Mouse (Mus musculus) adrenal gland, postnatal 4 days (tissue): Measurements from ENCODE around the gene Tchp. TPM values are rescaled to one million over a fixed set of nuclear protein-coding genes. Genes with fewer than 3 reads are reported as not detected.
A peak's percentile ranks its signal among the peaks of the same experiment; 100 is the strongest.

ENCODE experiments used
- DNase-seq, 2 experiments: peaks; one replicate each; pipeline ENCODE4 v3.0.0; 2021 to 2022; ENCODE audit warnings: low spot score in 2 of 2, mixed read lengths in 2 of 2
- long read RNA-seq, 2 experiments: library from polyadenylated mRNA; stranded (forward); transcript quantifications; one replicate each; pipeline ENCODE4 v2.0.0; 2021
- total RNA-seq, 2 experiments: library from RNA; stranded (reverse); gene quantifications; 2 replicates each; pipeline ENCODE4 v1.2.3; 2021

Gene Tchp
- total RNA-seq, result 10 to 100 TPM; 16.3 to 16.9 TPM
- long read RNA-seq, experiment 1, transcript Tchp-201 (13 exons, 2,882 nt), result major isoform, 6 of 13 reads
- long read RNA-seq, experiment 1, partial matches to known transcripts, result 0 of 13 reads
- long read RNA-seq, experiment 1, other reads (novel, unspliced or antisense), result 7 of 13 reads
- long read RNA-seq, experiment 2, transcript Tchp-201 (13 exons, 2,882 nt), result major isoform, 14 of 26 reads
- long read RNA-seq, experiment 2, partial matches to known transcripts, result 1 of 26 reads
- long read RNA-seq, experiment 2, other reads (novel, unspliced or antisense), result 10 of 26 reads

- DNase-seq, result peak; percentile 92 to 98
These were observed at the start of gene Tchp for GRCm38 (mm10) chr5:114707265-114708068. Gene Tchp, plus strand, starts transcription at chr5:114707760.

GRCm38 (mm10) chr5:114658255-114658654, 49.3 kb upstream of the Tchp start, which contains the start of gene Trpv4:
Gene Trpv4, minus strand, starts transcription at chr5:114658421.
- no peak for DNase-seq

- DNase-seq, result no peak
These were observed 46.5 kb upstream of the Tchp start for GRCm38 (mm10) chr5:114661029-114661428.

- DNase-seq, result no peak
These were observed 43.4 kb upstream of the Tchp start for GRCm38 (mm10) chr5:114664139-114664538.

- no peak for DNase-seq
These were observed 42.8 kb upstream of the Tchp start for GRCm38 (mm10) chr5:114664750-114665149.

GRCm38 (mm10) chr5:114666659-114667058, 40.9 kb upstream of the Tchp start:
- no peak for DNase-seq

GRCm38 (mm10) chr5:114667228-114667856, 40.2 kb upstream of the Tchp start:
- peak; percentile 99 to 100 for DNase-seq

- DNase-seq, result no peak
These were observed 38.5 kb upstream of the Tchp start for GRCm38 (mm10) chr5:114669014-114669413.

GRCm38 (mm10) chr5:114673114-114673513, 34.4 kb upstream of the Tchp start:
- no peak for DNase-seq

GRCm38 (mm10) chr5:114674594-114674993, 33.0 kb upstream of the Tchp start:
- DNase-seq, result no peak

- DNase-seq, result no peak
These were observed 27.5 kb upstream of the Tchp start for GRCm38 (mm10) chr5:114679841-114680591.

GRCm38 (mm10) chr5:114680676-114681285, 26.8 kb upstream of the Tchp start:
- DNase-seq, result no peak

GRCm38 (mm10) chr5:114681717-114682116, 25.8 kb upstream of the Tchp start:
- no peak for DNase-seq

GRCm38 (mm10) chr5:114685986-114686385, 21.6 kb upstream of the Tchp start:
- no peak for DNase-seq

- DNase-seq, result no peak
These were observed 20.8 kb upstream of the Tchp start for GRCm38 (mm10) chr5:114686726-114687210.

GRCm38 (mm10) chr5:114687901-114688300, 19.7 kb upstream of the Tchp start:
- DNase-seq, result no peak

- DNase-seq, result no peak
These were observed 18.9 kb upstream of the Tchp start for GRCm38 (mm10) chr5:114688703-114689102.

GRCm38 (mm10) chr5:114689700-114690366, 17.7 kb upstream of the Tchp start:
- DNase-seq, result no peak

GRCm38 (mm10) chr5:114690633-114691567, 16.7 kb upstream of the Tchp start, which contains the start of gene Gltp:
Gene Gltp, minus strand, starts transcription at chr5:114690984.
- peak; percentile 81 to 85 for DNase-seq
